Mouse (Mus musculus) C2C12 (cell line): ENCODE data around the gene Slco1a5. TPM values are rescaled to one million over a fixed set of nuclear protein-coding genes. Genes with fewer than 3 reads are reported as not detected.
"Not testable (repeated sequence)": the region's sequence is repeated elsewhere in the genome, so short reads cannot be mapped to it uniquely, and the experiment has no call there.

Experiments
- H3K27me3 ChIP-seq: one replicate; pipeline ENCODE4 v1.6.1; 2011; ENCODE audit not compliant: control insufficient read depth, insufficient read depth, insufficient read length
- H3K36me3 ChIP-seq: one replicate; pipeline ENCODE4 v1.6.1; 2011; ENCODE audit not compliant: control insufficient read depth, insufficient read depth
- H3K4me3 ChIP-seq: one replicate; pipeline ENCODE4 v1.5.1; 2011; ENCODE audit warnings: mild to moderate bottlenecking, control low read depth; ENCODE audit not compliant: poor library complexity, insufficient read depth, severe bottlenecking
- H3K79me2 ChIP-seq: one replicate; pipeline ENCODE4 v1.6.1; 2011; ENCODE audit not compliant: control insufficient read depth, insufficient read depth
- H3K79me3 ChIP-seq: one replicate; pipeline ENCODE4 v1.6.1; 2011; ENCODE audit warnings: low read depth, control low read depth
- H3ac ChIP-seq: one replicate; pipeline ENCODE3; 2011; ENCODE audit warnings: low read depth; ENCODE audit not compliant: control insufficient read depth, insufficient read length
- CEBPB ChIP-seq: IDR thresholded peaks from one replicate; pipeline ENCODE4 v1.6.1; 2011; ENCODE audit warnings: low read depth, mild to moderate bottlenecking, control low read depth, moderate library complexity
- CTCF ChIP-seq: IDR thresholded peaks from one replicate; pipeline ENCODE4 v1.5.1; 2011; ENCODE audit not compliant: control insufficient read depth, insufficient read depth, insufficient read length
- FOSL1 ChIP-seq: IDR thresholded peaks from one replicate; pipeline ENCODE4 v1.8.0; 2011; ENCODE audit warnings: mild to moderate bottlenecking, low read length; ENCODE audit not compliant: poor library complexity, insufficient read depth, severe bottlenecking
- MAX ChIP-seq: IDR thresholded peaks from one replicate; pipeline ENCODE4 v1.6.1; 2011; ENCODE audit warnings: mild to moderate bottlenecking, control low read depth
- MYOD1 ChIP-seq: IDR thresholded peaks from one replicate; pipeline ENCODE4 v1.6.1; 2011; ENCODE audit warnings: low read depth; ENCODE audit not compliant: control insufficient read depth, insufficient read length
- MYOG ChIP-seq: IDR thresholded peaks from one replicate; pipeline ENCODE4 v1.6.1; 2011; ENCODE audit not compliant: control insufficient read depth, insufficient read length; ENCODE audit errors: extremely low read depth
- USF1 ChIP-seq: IDR thresholded peaks from one replicate; pipeline ENCODE4 v1.6.1; 2011; ENCODE audit warnings: low read depth, mild to moderate bottlenecking, control low read depth, moderate library complexity
- polyA plus RNA-seq: library from polyadenylated mRNA; unstranded; fragments of >200 nt; fragmentation: generic; extraction: Trizol; gene quantifications from one replicate; pipeline ENCODE4 v1.2.1, GENCODE M21; 2012; ENCODE audit warnings: missing spikeins

Gene Slco1a5
- polyA plus RNA-seq, 1 experiment, result 0.07 TPM

DNA sequence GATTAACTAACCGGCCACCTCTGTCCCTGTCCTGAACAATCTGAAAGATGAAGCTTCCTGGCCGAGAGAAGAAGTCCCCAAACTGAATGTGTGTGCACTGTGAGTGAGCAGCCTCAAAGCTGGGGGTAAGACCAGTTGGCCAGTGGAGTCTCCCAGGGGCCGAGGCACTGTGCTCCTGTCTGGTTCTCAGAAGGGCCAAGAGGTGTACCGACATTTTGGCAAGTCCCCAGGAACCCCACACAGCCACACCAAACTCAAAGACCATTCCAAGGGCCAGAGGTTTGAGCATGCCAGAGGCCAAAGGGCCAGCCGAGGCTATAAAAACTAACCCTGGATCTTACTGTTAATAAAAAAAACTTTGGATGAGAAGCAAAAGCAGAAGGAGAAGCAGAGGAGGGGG lies 8.5 kb downstream of the Slco1a5 start:
- Histone ChIP-seq H3ac (no peak overlapping the region), H3K4me3 (no peak overlapping the region), H3K36me3 (no peaks in the 10 kb centered on the region), H3K79me2 (no peaks in the 10 kb centered on the region), H3K79me3 (no peaks in the 10 kb centered on the region), H3K27me3 (no peaks in the 10 kb centered on the region)
- TF ChIP-seq USF1 (no peak), MAX (no peak), MYOD1 (no peak), FOSL1 (no peak), MYOG (no peak), CEBPB (no peak), CTCF (no peak)

DNA sequence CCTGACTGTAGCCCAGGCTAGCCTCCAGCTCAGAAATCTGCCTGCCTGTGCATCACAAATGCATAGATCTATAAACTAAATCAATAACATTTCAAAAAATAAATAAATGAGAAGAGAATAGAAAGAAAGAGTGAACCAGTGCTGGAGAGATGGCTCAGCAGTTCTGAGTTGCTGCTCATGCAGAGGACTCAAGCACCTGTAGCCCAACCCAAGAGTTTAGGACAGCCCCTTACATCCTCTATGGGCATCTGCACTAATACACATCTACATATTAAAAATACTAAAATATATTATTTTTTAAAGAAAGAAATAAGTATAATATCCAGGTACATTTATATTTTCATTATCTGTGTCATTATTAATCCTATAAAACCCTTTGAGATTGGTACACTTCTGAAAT lies 17.7 kb downstream of the Slco1a5 start:
- no peaks in the 10 kb centered on the region for H3K36me3 ChIP-seq
- H3ac ChIP-seq, result no peak overlapping the region
- no peak for TF ChIP-seq CEBPB
- TF ChIP-seq USF1, result no peak
- no peak for TF ChIP-seq FOSL1
- TF ChIP-seq MYOG, result no peak
- TF ChIP-seq MAX, result no peak
- TF ChIP-seq MYOD1, result no peak
- no peak for TF ChIP-seq CTCF
- no peaks in the 10 kb centered on the region for H3K79me2 ChIP-seq
- no peak overlapping the region for H3K4me3 ChIP-seq
- no peaks in the 10 kb centered on the region for H3K27me3 ChIP-seq
- H3K79me3 ChIP-seq, result no peaks in the 10 kb centered on the region

DNA sequence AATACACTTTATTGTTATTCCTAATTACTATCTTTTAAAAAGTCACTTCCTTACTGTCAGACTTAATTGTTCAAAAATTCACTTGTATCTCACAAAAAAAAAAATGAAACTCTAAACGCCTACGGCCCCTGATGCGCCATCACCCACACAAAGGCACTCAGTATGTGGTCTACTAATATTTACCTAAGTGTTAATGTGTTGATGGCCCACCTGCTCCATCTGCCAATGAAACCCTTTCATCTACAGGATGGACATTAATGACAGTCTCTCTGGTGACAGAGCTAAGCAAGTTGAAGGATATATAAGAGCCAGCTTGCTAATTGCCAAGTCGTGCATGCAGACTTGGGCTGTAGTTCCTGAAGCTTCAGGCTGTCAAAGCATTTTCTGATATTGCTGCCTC lies 24.7 kb downstream of the Slco1a5 start, which contains the start of gene Iapp:
TSS of gene Iapp (plus strand) at position 326 of the 400 bp plus-strand sequence.
- no peaks in the 10 kb centered on the region for H3K27me3 ChIP-seq
- no peak for TF ChIP-seq CEBPB
- TF ChIP-seq CTCF, result no peak
- no peak for TF ChIP-seq MYOD1
- TF ChIP-seq MYOG, result no peak
- no peak for TF ChIP-seq MAX
- TF ChIP-seq USF1, result no peak
- no peak for TF ChIP-seq FOSL1
- no peak within 1 kb of the TSS for H3K4me3 ChIP-seq
- no peaks in the 10 kb centered on the region for H3K79me3 ChIP-seq
- no peaks in the 10 kb centered on the region for H3K36me3 ChIP-seq
- H3K79me2 ChIP-seq, result no peaks in the 10 kb centered on the region
- H3ac ChIP-seq, result no peak within 1 kb of the TSS

DNA sequence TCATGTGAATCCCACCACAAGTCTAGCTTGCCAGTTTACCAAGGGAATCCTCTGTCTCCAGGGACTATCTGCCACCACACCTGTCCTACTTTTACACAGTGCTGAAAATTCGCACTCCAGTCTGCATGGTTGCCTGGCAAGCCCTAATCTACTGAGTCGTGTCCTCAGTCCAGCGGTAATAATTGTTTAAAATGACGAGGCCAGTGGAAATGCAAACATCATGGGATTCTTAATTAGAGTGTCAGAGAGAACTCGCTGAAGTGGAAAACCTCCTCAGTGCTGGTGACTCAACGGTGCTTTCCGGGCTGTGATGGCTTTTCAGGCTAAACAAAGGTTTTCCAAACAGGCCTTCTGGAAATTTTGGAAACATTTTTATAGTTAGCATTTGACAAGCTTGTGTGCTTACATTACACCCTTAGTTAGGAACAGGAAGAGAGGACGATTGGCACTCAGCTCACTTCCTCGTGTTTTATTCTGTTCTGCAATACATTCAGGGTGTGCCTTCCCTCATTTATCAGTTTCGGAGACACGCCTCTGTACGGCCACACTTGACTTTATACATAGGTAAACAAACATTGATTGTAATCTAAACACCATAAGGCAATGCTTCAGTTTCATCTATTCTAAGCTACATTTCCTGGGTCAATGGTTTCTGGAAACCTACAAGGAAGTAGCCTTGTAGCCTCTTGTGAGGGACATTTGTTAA lies 33.2 kb downstream of the Slco1a5 start:
- H3K4me3 ChIP-seq, result no peak overlapping the region

DNA sequence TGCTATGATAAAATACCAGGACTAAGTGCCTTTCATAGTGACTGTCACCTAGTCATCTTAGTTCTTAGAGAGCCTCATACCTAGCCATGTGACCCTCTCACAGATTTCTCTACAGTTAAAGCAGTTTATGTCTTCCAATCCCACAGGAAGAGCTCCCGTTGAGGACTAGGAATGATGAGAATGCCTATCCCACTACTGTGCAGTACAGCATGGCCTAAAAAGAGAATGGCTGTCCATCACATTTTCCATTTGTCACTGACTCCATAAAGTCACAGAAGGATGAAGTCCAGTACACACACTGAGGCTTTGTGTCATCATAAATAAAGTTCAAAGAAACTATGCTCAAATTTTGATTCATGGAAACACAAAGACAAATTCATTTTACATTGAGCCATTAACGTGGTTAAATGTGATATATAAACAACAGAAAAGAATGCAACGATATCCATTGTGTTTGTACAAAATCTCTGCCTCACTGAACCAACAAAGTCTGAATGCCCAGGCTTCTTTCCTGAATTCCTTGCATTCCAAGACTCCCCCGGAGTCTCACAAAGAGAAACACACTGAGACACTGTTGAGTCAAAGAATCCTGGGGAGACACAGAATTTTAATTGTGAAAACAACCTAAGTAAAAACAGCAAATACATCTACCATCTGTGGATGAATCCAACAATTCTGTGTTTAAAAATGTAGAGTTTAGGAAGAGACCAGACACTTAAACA lies 46.9 kb downstream of the Slco1a5 start:
- no peak overlapping the region for H3K4me3 ChIP-seq
- no peak overlapping the region for H3ac ChIP-seq
- TF ChIP-seq MYOG (no peak), MYOD1 (no peak), CEBPB (no peak), MAX (no peak), USF1 (no peak), FOSL1 (no peak), CTCF (no peak)
- H3K79me3 ChIP-seq, result no peaks in the 10 kb centered on the region
- no peaks in the 10 kb centered on the region for H3K79me2 ChIP-seq
- H3K27me3 ChIP-seq, result no peaks in the 10 kb centered on the region
- H3K36me3 ChIP-seq, result no peaks in the 10 kb centered on the region

More for the DNA sequence above, 33.2 kb downstream of the Slco1a5 start:
- no peaks in the 10 kb centered on the region for H3K36me3 ChIP-seq
- no peaks in the 10 kb centered on the region for H3K79me2 ChIP-seq
- no peaks in the 10 kb centered on the region for H3K27me3 ChIP-seq
- no peak overlapping the region for H3ac ChIP-seq
- TF ChIP-seq CEBPB (no peak), CTCF (no peak), MYOG (no peak), MAX (no peak), USF1 (no peak), MYOD1 (no peak), FOSL1 (no peak)
- no peaks in the 10 kb centered on the region for H3K79me3 ChIP-seq

DNA sequence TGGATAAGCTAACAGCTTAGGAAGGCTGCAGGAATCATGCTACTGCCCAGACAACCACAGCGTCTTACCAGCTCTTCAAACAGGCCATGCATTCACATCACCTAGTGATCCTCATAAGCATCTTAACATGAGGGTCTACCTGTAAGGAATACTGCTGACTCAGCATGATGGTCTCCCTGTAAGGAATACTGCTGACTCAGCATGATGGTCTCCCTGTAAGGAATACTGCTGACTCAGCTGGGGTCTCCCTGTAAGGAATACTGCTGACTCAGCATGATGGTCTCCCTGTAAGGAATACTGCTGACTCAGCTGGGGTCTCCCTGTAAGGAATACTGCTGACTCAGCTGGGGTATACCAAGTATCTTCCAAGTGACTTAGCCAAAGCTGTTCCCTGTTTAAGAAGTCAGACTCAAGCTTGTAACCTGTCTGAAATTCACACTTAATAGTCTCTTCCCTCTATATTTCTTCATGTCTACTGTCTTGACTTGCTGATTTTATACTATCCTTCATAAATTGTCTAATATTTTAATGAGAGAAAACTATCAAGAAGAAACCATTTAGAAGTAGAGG lies 72.0 kb downstream of the Slco1a5 start:
- H3K4me3 ChIP-seq, H3K27me3 ChIP-seq, H3K79me3 ChIP-seq, H3K36me3 ChIP-seq, H3K79me2 ChIP-seq, H3ac ChIP-seq: not testable (repeated sequence)
